Mouse (Mus musculus): ENCODE results near the gene Parn.

The Parn gene

GRCm38 (mm10) chr16:13621745-13622507 is 46.0 kb downstream of the Parn start:
- no peak for DNase-seq (ENCODE audit: low read depth, low spot score)

GRCm38 (mm10) chr16:13620194-13620593 is 47.8 kb downstream of the Parn start:
- no peak for DNase-seq (ENCODE audit: low read depth, low spot score)

GRCm38 (mm10) chr16:13615276-13615675 is 52.7 kb downstream of the Parn start:
- DNase-seq (ENCODE audit: low read depth, low spot score): no peak

GRCm38 (mm10) chr16:13612571-13612970 is 55.4 kb downstream of the Parn start:
- DNase-seq (ENCODE audit: low read depth, low spot score): no peak

GRCm38 (mm10) chr16:13612058-13612457 is 55.9 kb downstream of the Parn start:
- DNase-seq (ENCODE audit: low read depth, low spot score): no peak

GRCm38 (mm10) chr16:13611399-13611798 is 56.6 kb downstream of the Parn start:
- DNase-seq (ENCODE audit: low read depth, low spot score): no peak

- DNase-seq (ENCODE audit: low read depth, low spot score): no peak
Observed at GRCm38 (mm10) chr16:13610951-13611381, 57.0 kb downstream of the Parn start.

- DNase-seq (ENCODE audit: low read depth, low spot score): no peak
Observed at GRCm38 (mm10) chr16:13608705-13609085, 59.3 kb downstream of the Parn start.

GRCm38 (mm10) chr16:13607987-13608704 is 59.8 kb downstream of the Parn start:
- no peak for DNase-seq (ENCODE audit: low read depth, low spot score)

- no peak for DNase-seq (ENCODE audit: low read depth, low spot score)
Observed at GRCm38 (mm10) chr16:13602779-13603178, 65.2 kb downstream of the Parn start.

- DNase-seq (ENCODE audit: low read depth, low spot score): no peak
Observed at GRCm38 (mm10) chr16:13589049-13589408, 78.9 kb downstream of the Parn start.

GRCm38 (mm10) chr16:13588182-13589048 is 79.6 kb downstream of the Parn start:
- no peak for DNase-seq (ENCODE audit: low read depth, low spot score)

- DNase-seq (ENCODE audit: low read depth, low spot score): no peak
Observed at GRCm38 (mm10) chr16:13585234-13585633, 82.7 kb downstream of the Parn start.

- no peak for DNase-seq (ENCODE audit: low read depth, low spot score)
Observed at GRCm38 (mm10) chr16:13580784-13581183, 87.2 kb downstream of the Parn start.

- DNase-seq (ENCODE audit: low read depth, low spot score): no peak
Observed at GRCm38 (mm10) chr16:13580016-13580415, 88.0 kb downstream of the Parn start.

GRCm38 (mm10) chr16:13575306-13575705 is 92.7 kb downstream of the Parn start:
- no peak for DNase-seq (ENCODE audit: low read depth, low spot score)

GRCm38 (mm10) chr16:13568280-13568679 is 99.7 kb downstream of the Parn start:
- no peak for DNase-seq (ENCODE audit: low read depth, low spot score)

- DNase-seq (ENCODE audit: low read depth, low spot score): no peak
Observed at GRCm38 (mm10) chr16:13567614-13568013, 100.4 kb downstream of the Parn start.

GRCm38 (mm10) chr16:13566351-13566750 is 101.6 kb downstream of the Parn start:
- no peak for DNase-seq (ENCODE audit: low read depth, low spot score)

- no peak for DNase-seq (ENCODE audit: low read depth, low spot score)
Observed at GRCm38 (mm10) chr16:13565291-13565690, 102.7 kb downstream of the Parn start.

- DNase-seq (ENCODE audit: low read depth, low spot score): no peak
Observed at GRCm38 (mm10) chr16:13557784-13558183, 110.2 kb downstream of the Parn start.

GRCm38 (mm10) chr16:13556954-13557470 is 111.0 kb downstream of the Parn start:
- DNase-seq (ENCODE audit: low read depth, low spot score): no peak

All from embryo, embryonic 11.5 days (tissue).